Mouse (Mus musculus): ENCODE measurements around the gene Atp1b1.

DNA sequence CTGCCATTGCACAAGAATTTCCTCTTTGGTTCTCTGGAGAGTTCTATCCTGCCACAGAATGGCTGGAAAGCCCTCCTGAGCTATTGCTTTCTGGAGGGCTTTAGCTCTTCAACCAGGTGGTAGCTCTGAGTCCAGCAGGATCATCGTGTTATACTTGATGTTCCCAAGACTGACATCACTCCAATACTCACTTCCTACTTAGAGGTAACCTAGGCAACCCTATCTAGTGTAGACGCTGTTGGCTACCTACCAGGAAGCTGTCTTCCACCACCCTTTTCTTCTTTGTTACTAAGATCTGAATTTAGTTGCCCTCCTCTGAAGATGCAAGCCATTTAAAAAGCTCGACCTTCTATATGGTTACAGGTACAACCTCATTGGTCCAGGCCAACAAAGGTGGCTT is 46.9 kb upstream of the Atp1b1 start:
- no peak for TF ChIP-seq EP300 (IDR thresholded peaks at IDR 0.05; ENCODE audit: low read depth)
- TF ChIP-seq CTCF (IDR thresholded peaks at IDR 0.05; ENCODE audit: low read depth): no peak
